Mouse (Mus musculus) testis, adult 2 months (tissue): ENCODE results near the gene Fuk. TPM values are rescaled to one million over a fixed set of nuclear protein-coding genes. Genes with fewer than 3 reads are reported as not detected.

ENCODE experiments used
- H3K27ac ChIP-seq: fragments of 200-500 bp; 2 replicates; pipeline ENCODE4 v1.5.1; 2012; ENCODE audit warnings: low read depth, low read length; ENCODE audit not compliant: control insufficient read depth, insufficient read depth
- H3K27me3 ChIP-seq: fragments of 200-500 bp; 2 replicates; pipeline ENCODE4 v1.6.1; 2012; ENCODE audit warnings: mild to moderate bottlenecking, low read length, moderate library complexity; ENCODE audit not compliant: control insufficient read depth, insufficient read depth
- H3K36me3 ChIP-seq: fragments of 200-500 bp; 2 replicates; pipeline ENCODE4 v1.6.1; 2012; ENCODE audit warnings: mild to moderate bottlenecking, low read length; ENCODE audit not compliant: control insufficient read depth, insufficient read depth
- H3K4me1 ChIP-seq: fragments of 200-500 bp; 2 replicates; pipeline ENCODE4 v1.6.1; 2012; ENCODE audit warnings: low read length; ENCODE audit not compliant: control insufficient read depth, insufficient read depth
- H3K4me3 ChIP-seq: fragments of 200-500 bp; 2 replicates; pipeline ENCODE4 v1.5.1; 2012; ENCODE audit warnings: low read depth, mild to moderate bottlenecking, low read length, moderate library complexity, mixed read lengths; ENCODE audit not compliant: control insufficient read depth
- CTCF ChIP-seq: fragments of 200-500 bp; IDR thresholded peaks from 2 replicates; pipeline ENCODE4 v1.5.1; 2012; ENCODE audit warnings: low read depth, mild to moderate bottlenecking, inconsistent platforms, low read length, moderate library complexity; ENCODE audit not compliant: control insufficient read depth, insufficient read depth, insufficient replicate concordance
- POLR2A ChIP-seq: fragments of 200-500 bp; IDR thresholded peaks from 2 replicates; pipeline ENCODE4 v1.6.1; 2012; ENCODE audit warnings: low read depth, mild to moderate bottlenecking, inconsistent platforms, low read length, moderate library complexity; ENCODE audit not compliant: control insufficient read depth
- polyA plus RNA-seq: library from polyadenylated mRNA; depleted of rRNA; stranded (reverse); fragments of >200 nt; gene quantifications from 2 replicates; pipeline ENCODE4 v1.2.3, GENCODE M21; 2012

Gene Fuk
- polyA plus RNA-seq, 1 experiment = 7.5 TPM

- Histone ChIP-seq H3K27ac (no peak overlapping the region), H3K27me3 (no peaks in the 10 kb centered on the region), H3K4me3 (no peak overlapping the region), H3K36me3 (no peaks in the 10 kb centered on the region), H3K4me1 (peaks cover 5% of the 10 kb centered on the region; the same call in 1 of the 2 replicates)
- TF ChIP-seq CTCF = no peak
- TF ChIP-seq POLR2A = no peak
These were observed 24.4 kb upstream of the Fuk start for GRCm38 (mm10) chr8:110926690-110927089.

DNA sequence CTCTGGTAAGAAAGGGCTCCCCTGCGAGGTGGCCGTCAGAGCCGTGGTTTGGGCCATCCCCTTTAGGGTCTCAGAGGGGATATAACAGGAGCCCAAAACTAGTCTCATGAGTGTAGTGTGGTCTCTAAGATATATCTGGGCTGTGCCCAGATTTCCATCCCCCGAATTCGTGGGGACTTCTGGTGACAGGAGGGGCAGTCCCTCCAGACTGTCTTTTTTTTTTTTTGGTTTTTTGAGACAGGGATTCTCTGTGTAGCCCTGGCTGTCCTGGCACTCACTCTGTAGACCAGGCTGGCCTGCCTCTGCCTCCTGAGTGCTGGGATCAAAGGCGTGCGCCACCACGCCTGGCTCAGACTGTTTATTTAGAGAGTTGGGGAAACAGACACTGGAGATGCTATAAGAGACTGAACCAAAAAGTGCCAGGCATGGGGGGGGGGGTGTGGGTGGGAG is 23.4 kb upstream of the Fuk start:
- no peaks in the 10 kb centered on the region for H3K27me3 ChIP-seq
- TF ChIP-seq POLR2A (no peak), CTCF (no peak)
- peaks cover 5% of the 10 kb centered on the region; the same call in 1 of the 2 replicates for H3K4me1 ChIP-seq
- H3K36me3 ChIP-seq = no peaks in the 10 kb centered on the region
- H3K4me3 ChIP-seq = no peak overlapping the region
- H3K27ac ChIP-seq = no peak overlapping the region

- Histone ChIP-seq H3K27me3 (no peaks in the 10 kb centered on the region; the same call in 1 of the 2 replicates), H3K36me3 (no peaks in the 10 kb centered on the region), H3K27ac (no peak overlapping the region), H3K4me3 (no peak overlapping the region), H3K4me1 (peaks cover 7% of the 10 kb centered on the region)
- TF ChIP-seq CTCF (no peak), POLR2A (no peak)
These were observed 19.4 kb upstream of the Fuk start for GRCm38 (mm10) chr8:110921492-110922230.

GRCm38 (mm10) chr8:110920773-110921277 is 18.5 kb upstream of the Fuk start:
- H3K4me3 ChIP-seq = peak overlapping the region; percentile 80; the same call in 1 of the 2 replicates
- no peak overlapping the region; the same call in 1 of the 2 replicates for H3K27ac ChIP-seq
- H3K4me1 ChIP-seq = peaks cover 7% of the 10 kb centered on the region
- H3K27me3 ChIP-seq = no peaks in the 10 kb centered on the region; the same call in 1 of the 2 replicates
- H3K36me3 ChIP-seq = no peaks in the 10 kb centered on the region
- TF ChIP-seq CTCF = no peak
- no peak for TF ChIP-seq POLR2A

GRCm38 (mm10) chr8:110920032-110920772 is 17.9 kb upstream of the Fuk start:
- Histone ChIP-seq H3K36me3 (no peaks in the 10 kb centered on the region), H3K27ac (peak overlapping the region; percentile 22; the same call in 1 of the 2 replicates), H3K4me3 (peak overlapping the region; percentile 80), H3K27me3 (no peaks in the 10 kb centered on the region; the same call in 1 of the 2 replicates), H3K4me1 (peaks cover 7% of the 10 kb centered on the region)
- no peak for TF ChIP-seq POLR2A
- TF ChIP-seq CTCF = no peak

GRCm38 (mm10) chr8:110919341-110920031 is 17.2 kb upstream of the Fuk start, which contains the start of gene St3gal2:
TSS of gene St3gal2 (plus strand) at chr8:110919922.
- H3K4me1 ChIP-seq = peaks cover 7% of the 10 kb centered on the region
- H3K36me3 ChIP-seq = no peaks in the 10 kb centered on the region
- H3K27me3 ChIP-seq = no peaks in the 10 kb centered on the region; the same call in 1 of the 2 replicates
- TF ChIP-seq CTCF = no peak
- TF ChIP-seq POLR2A = no peak
- H3K4me3 ChIP-seq = peak within 1 kb of the TSS; percentile 80
- H3K27ac ChIP-seq = peak within 1 kb of the TSS; percentile 30
